Mouse (Mus musculus) MEL (cell line): ENCODE data around the gene Fgd2. TPM values are rescaled to one million over a fixed set of nuclear protein-coding genes. Genes with fewer than 3 reads are reported as not detected.

ENCODE experiments used
- DNase-seq: peaks from one replicate; pipeline ENCODE4 v3.0.0; 2011; ENCODE audit warnings: low read depth, low spot score
- H3K27ac ChIP-seq: 2 replicates; pipeline ENCODE4 v1.5.1; 2012; ENCODE audit warnings: low read depth, mild to moderate bottlenecking, control low read depth, low read length, moderate library complexity; ENCODE audit not compliant: control insufficient read depth
- H3K27me3 ChIP-seq, 2 experiments: fragments of 150-350 bp in 1 of 2; sonication (generic) in 1 of 2; 2 replicates each; pipeline ENCODE4 v1.6.1; 2012; ENCODE audit warnings: low read length in 2 of 2, mild to moderate bottlenecking in 2 of 2, improper control_type of control experiment in 1 of 2, moderate library complexity in 1 of 2; ENCODE audit not compliant: insufficient read depth in 2 of 2, control insufficient read depth in 1 of 2
- H3K36me3 ChIP-seq, 2 experiments: 2 replicates each; pipeline ENCODE4 v1.6.1; 2012 to 2014; ENCODE audit warnings: low read length in 2 of 2, improper control_type of control experiment in 1 of 2, inconsistent platforms in 1 of 2, mild to moderate bottlenecking in 1 of 2; ENCODE audit not compliant: insufficient read depth in 2 of 2, control insufficient read depth in 1 of 2
- H3K4me1 ChIP-seq, 2 experiments: fragments of 150-350 bp in 1 of 2; sonication (generic) in 1 of 2; 2 replicates each; pipeline ENCODE4 v1.6.1; 2012; ENCODE audit warnings: low read length in 2 of 2, improper control_type of control experiment in 1 of 2, mild to moderate bottlenecking in 1 of 2; ENCODE audit not compliant: insufficient read depth in 2 of 2, control insufficient read depth in 1 of 2
- H3K4me3 ChIP-seq, 2 experiments: fragments of 150-350 bp in 1 of 2; sonication (generic) in 1 of 2; 2 replicates each; pipeline ENCODE4 v1.5.1; 2012; ENCODE audit warnings: low read depth in 2 of 2, low read length in 2 of 2, mild to moderate bottlenecking in 2 of 2, moderate library complexity in 2 of 2, control low read depth in 1 of 2, improper control_type of control experiment in 1 of 2; ENCODE audit not compliant: control insufficient read depth in 1 of 2, insufficient read depth in 1 of 2
- H3K79me2 ChIP-seq: 2 replicates; pipeline ENCODE4 v1.6.1; 2012; ENCODE audit warnings: mild to moderate bottlenecking, low read length, moderate library complexity; ENCODE audit not compliant: control insufficient read depth, poor library complexity, insufficient read depth
- H3K9ac ChIP-seq: 2 replicates; pipeline ENCODE4 v1.6.1; 2012; ENCODE audit warnings: low read depth, mild to moderate bottlenecking, control low read depth, low read length, moderate library complexity; ENCODE audit not compliant: control insufficient read depth, poor library complexity, severe bottlenecking
- H3K9me3 ChIP-seq: fragments of 150-350 bp; sonication (generic); replicated peaks from 2 replicates; pipeline ENCODE4 v1.6.1; 2012; ENCODE audit warnings: mild to moderate bottlenecking, low read length, improper control_type of control experiment, moderate library complexity; ENCODE audit not compliant: insufficient read depth
- BHLHE40 ChIP-seq: IDR thresholded peaks from 2 replicates; pipeline ENCODE4 v1.6.1; 2012; ENCODE audit warnings: low read depth, mild to moderate bottlenecking, inconsistent platforms, low read length, improper control_type of control experiment, borderline replicate concordance
- CHD1 ChIP-seq: IDR thresholded peaks from 2 replicates; pipeline ENCODE4 v1.6.1; 2012; ENCODE audit warnings: low read depth, mild to moderate bottlenecking, inconsistent platforms, low read length, improper control_type of control experiment
- E2F4 ChIP-seq: IDR thresholded peaks from 2 replicates; pipeline ENCODE4 v1.6.1; 2011; ENCODE audit warnings: low read depth, low read length, improper control_type of control experiment, borderline replicate concordance
- ELF1 ChIP-seq: IDR thresholded peaks from 2 replicates; pipeline ENCODE4 v1.6.1; 2014; ENCODE audit warnings: low read depth, mild to moderate bottlenecking, inconsistent platforms, low read length, improper control_type of control experiment, moderate library complexity
- EP300 ChIP-seq, 2 experiments: IDR thresholded peaks; 2 replicates each; pipeline ENCODE4 v1.6.1; 2011; ENCODE audit warnings: improper control_type of control experiment in 2 of 2, low read length in 2 of 2, low read depth in 1 of 2, mild to moderate bottlenecking in 1 of 2
- ETS1 ChIP-seq: IDR thresholded peaks from 2 replicates; pipeline ENCODE4 v1.6.1; 2012; ENCODE audit warnings: low read depth, mild to moderate bottlenecking, inconsistent platforms, low read length, improper control_type of control experiment, moderate library complexity
- GABPA ChIP-seq: IDR thresholded peaks from 2 replicates; pipeline ENCODE4 v1.6.1; 2012; ENCODE audit warnings: low read depth, mild to moderate bottlenecking, inconsistent platforms, low read length, improper control_type of control experiment, moderate library complexity
- HCFC1 ChIP-seq: IDR thresholded peaks from 2 replicates; pipeline ENCODE4 v1.6.1; 2012; ENCODE audit warnings: low read depth, mild to moderate bottlenecking, inconsistent platforms, low read length, improper control_type of control experiment, moderate library complexity
- KAT2A ChIP-seq: conservative IDR thresholded peaks from 2 replicates; pipeline ENCODE4 v1.6.1; 2012; ENCODE audit warnings: low read depth, low read length, improper control_type of control experiment, inconsistent platforms
- MAFK ChIP-seq: IDR thresholded peaks from 2 replicates; pipeline ENCODE4 v1.6.1; 2011; ENCODE audit warnings: low read depth, mild to moderate bottlenecking, low read length, improper control_type of control experiment, borderline replicate concordance
- MXI1 ChIP-seq: IDR thresholded peaks from 2 replicates; pipeline ENCODE4 v1.6.1; 2011; ENCODE audit warnings: mild to moderate bottlenecking, low read depth, low read length, improper control_type of control experiment
- MYB ChIP-seq: IDR thresholded peaks from 2 replicates; pipeline ENCODE4 v1.6.1; 2011; ENCODE audit warnings: mild to moderate bottlenecking, low read depth, low read length, improper control_type of control experiment
- MYC ChIP-seq: IDR thresholded peaks from 2 replicates; pipeline ENCODE4 v1.6.1; 2011; ENCODE audit warnings: low read depth, mild to moderate bottlenecking, low read length, improper control_type of control experiment, moderate library complexity
- POLR2A ChIP-seq, 2 experiments: IDR thresholded peaks; 2 replicates each; pipeline ENCODE4 v1.6.1; 2011 to 2012; ENCODE audit warnings: low read length in 2 of 2, mild to moderate bottlenecking in 2 of 2, control low read depth in 1 of 2, improper control_type of control experiment in 1 of 2, low read depth in 1 of 2, moderate library complexity in 1 of 2; ENCODE audit not compliant: control insufficient read depth in 1 of 2, insufficient read depth in 1 of 2, poor library complexity in 1 of 2
- POLR2AphosphoS2 ChIP-seq: IDR thresholded peaks from 2 replicates; pipeline ENCODE4 v1.6.1; 2011; ENCODE audit warnings: low read length, improper control_type of control experiment
- POLR2AphosphoS5 ChIP-seq: IDR thresholded peaks from 2 replicates; pipeline ENCODE4 v1.6.1; 2012; ENCODE audit warnings: low read depth, borderline replicate concordance, mild to moderate bottlenecking, inconsistent platforms, low read length, moderate library complexity, mixed read lengths
- SIN3A ChIP-seq: IDR thresholded peaks from 2 replicates; pipeline ENCODE4 v1.6.1; 2012; ENCODE audit warnings: low read length, improper control_type of control experiment, inconsistent platforms
- SMC3 ChIP-seq: IDR thresholded peaks from 2 replicates; pipeline ENCODE4 v1.6.1; 2011; ENCODE audit warnings: low read depth, low read length, improper control_type of control experiment
- TBP ChIP-seq: IDR thresholded peaks from 2 replicates; pipeline ENCODE4 v1.8.0; 2011; ENCODE audit warnings: low read depth, low read length, improper control_type of control experiment
- USF1 ChIP-seq: IDR thresholded peaks from 2 replicates; pipeline ENCODE4 v1.6.1; 2014; ENCODE audit warnings: low read depth, mild to moderate bottlenecking, inconsistent platforms, low read length, improper control_type of control experiment, moderate library complexity
- USF2 ChIP-seq, 2 experiments: IDR thresholded peaks; 2 replicates each; pipeline ENCODE4 v1.6.1; 2011 to 2012; ENCODE audit warnings: improper control_type of control experiment in 2 of 2, low read length in 2 of 2, borderline replicate concordance in 1 of 2, inconsistent platforms in 1 of 2, low read depth in 1 of 2, mild to moderate bottlenecking in 1 of 2; ENCODE audit not compliant: insufficient read depth in 1 of 2
- ZC3H11A ChIP-seq: IDR thresholded peaks from 2 replicates; pipeline ENCODE4 v1.6.1; 2012; ENCODE audit warnings: low read depth, mild to moderate bottlenecking, inconsistent platforms, low read length, improper control_type of control experiment
- ZMIZ1 ChIP-seq: IDR thresholded peaks from 2 replicates; pipeline ENCODE4 v1.6.1; 2012; ENCODE audit warnings: low read depth, mild to moderate bottlenecking, inconsistent platforms, low read length, improper control_type of control experiment, moderate library complexity
- ZNF384 ChIP-seq: IDR thresholded peaks from 2 replicates; pipeline ENCODE4 v1.6.1; 2012; ENCODE audit warnings: low read depth, mild to moderate bottlenecking, inconsistent platforms, low read length, improper control_type of control experiment
- polyA plus RNA-seq, 2 experiments: library from polyadenylated mRNA; stranded (reverse) in 1 of 2; unstranded in 1 of 2; fragments of >175 nt in 1 of 2; fragments of >200 nt in 1 of 2; gene quantifications; 2 replicates each; pipeline versions ENCODE4 v1.2.1 to v1.2.4; 2012; ENCODE audit warnings: low replicate concordance in 2 of 2, low read depth in 1 of 2; ENCODE audit not compliant: insufficient read length in 2 of 2, insufficient read depth in 1 of 2, missing spikeins in 1 of 2
- total RNA-seq: library from RNA; depleted of rRNA; stranded (reverse); fragments of 300-350 nt; gene quantifications from 2 replicates; pipeline ENCODE4 v1.2.3, GENCODE M21; 2012

Gene Fgd2
- total and polyA plus RNA-seq, 3 experiments = 0.23 to 0.39 TPM; not detected in 1

DNA sequence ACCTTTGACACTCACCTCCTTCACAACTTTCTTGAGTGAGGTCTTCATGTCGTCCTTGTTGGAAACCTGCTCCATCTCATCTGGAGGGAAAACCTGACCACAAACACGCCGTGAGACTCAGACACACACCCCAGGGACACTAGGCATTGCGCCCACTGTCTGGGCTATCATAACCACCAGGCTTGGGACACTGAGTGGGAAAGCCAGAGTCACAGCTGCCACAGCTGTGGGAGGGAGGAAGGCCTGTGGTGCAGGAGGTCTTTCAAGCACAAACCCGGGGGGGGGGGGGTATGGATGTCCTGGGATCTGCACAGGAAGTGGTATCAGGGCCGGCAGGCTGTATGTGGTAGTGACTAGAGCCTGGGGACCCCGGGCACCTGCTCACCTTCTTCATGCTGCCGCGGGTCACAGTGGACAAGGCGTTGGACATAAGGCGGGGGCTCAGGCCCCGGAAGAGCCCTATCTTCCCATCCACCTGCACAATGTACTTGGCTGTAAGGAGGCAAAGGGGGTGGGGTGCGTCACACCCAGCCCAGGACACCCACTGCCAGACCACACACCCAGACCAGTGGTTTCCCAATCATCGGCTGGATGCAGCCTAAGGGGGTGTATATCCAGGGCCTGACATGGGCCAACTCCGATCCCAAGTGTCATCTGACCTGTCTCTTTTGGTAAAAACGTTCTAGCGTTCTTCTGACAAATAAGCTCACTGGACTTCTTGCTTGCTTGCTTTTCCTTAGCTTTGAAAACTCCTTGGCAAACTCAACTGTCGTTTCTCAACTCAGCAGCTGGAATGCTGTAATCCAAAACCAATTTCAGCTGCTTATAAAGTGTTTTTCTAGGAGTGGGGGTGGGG, 20.1 kb upstream of the Fgd2 start:
- Histone ChIP-seq H3K27ac (no peak overlapping the region), H3K4me3 (no peak overlapping the region), H3K27me3 (no peaks in the 10 kb centered on the region), H3K79me2 (peaks cover under 1% of the 10 kb centered on the region; the same call in 1 of the 2 replicates), H3K4me1 (peaks cover 0 to 4% of the 10 kb centered on the region in 2 experiments; a peak in 1 of 4 replicates), H3K36me3 (no peaks in the 10 kb centered on the region), H3K9ac (no peak overlapping the region), H3K9me3 (no peaks in the 10 kb centered on the region)
- TF ChIP-seq POLR2A (IDR thresholded peaks at IDR 0.05; ENCODE audit: control insufficient read depth in 1 of 2, insufficient read depth in 1 of 2, low read depth in 1 of 2, low read length in 2 of 2, poor library complexity in 1 of 2) = no peak
- TF ChIP-seq HCFC1 = no peak
- TF ChIP-seq CHD1 = no peak
- TF ChIP-seq KAT2A = no peak
- TF ChIP-seq MAFK = no peak
- TF ChIP-seq MXI1 = no peak
- TF ChIP-seq BHLHE40 = no peak
- TF ChIP-seq SIN3A = no peak
- TF ChIP-seq MYC = no peak
- no peak for TF ChIP-seq POLR2AphosphoS2
- no peak for TF ChIP-seq GABPA
- TF ChIP-seq ELF1 = no peak
- no peak for TF ChIP-seq E2F4
- no peak for TF ChIP-seq SMC3
- no peak for TF ChIP-seq POLR2AphosphoS5
- no peak for DNase-seq

DNA sequence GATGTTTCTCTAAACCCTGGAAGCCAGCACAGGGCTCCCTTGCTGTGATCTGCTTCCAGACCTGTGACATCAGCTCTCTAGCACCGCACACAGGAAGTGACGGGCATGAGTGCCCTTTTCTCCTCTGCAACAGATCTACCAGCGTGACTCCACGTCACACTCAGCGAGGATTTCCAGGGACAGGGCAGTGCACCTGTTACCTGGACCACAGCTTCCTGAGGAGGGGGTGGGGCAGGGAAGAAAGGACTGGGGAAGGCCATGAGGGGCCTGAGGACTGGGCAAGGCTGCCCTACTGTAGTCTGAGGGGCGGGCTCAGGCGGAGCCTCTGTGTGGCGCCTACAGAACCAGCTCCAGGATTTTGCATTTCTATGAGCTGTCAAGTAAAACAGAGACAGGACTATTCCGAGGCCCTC, 19.1 kb upstream of the Fgd2 start:
- DNase-seq = no peak
- H3K36me3 ChIP-seq = peaks cover 0 to 8% of the 10 kb centered on the region in 2 experiments; a peak in 2 of 4 replicates
- no peak for TF ChIP-seq ETS1
- no peak for TF ChIP-seq ELF1
- no peak for TF ChIP-seq USF2 (IDR thresholded peaks at IDR 0.05; ENCODE audit: borderline replicate concordance in 1 of 2, insufficient read depth in 1 of 2, low read depth in 1 of 2, low read length in 2 of 2)
- TF ChIP-seq MYC = no peak
- no peak for TF ChIP-seq EP300 (IDR thresholded peaks at IDR 0.05; ENCODE audit: low read depth in 1 of 2, low read length in 2 of 2)
- no peak for TF ChIP-seq TBP
- TF ChIP-seq HCFC1 = no peak
- TF ChIP-seq CHD1 = no peak
- TF ChIP-seq USF1 = no peak
- TF ChIP-seq ZC3H11A = no peak
- no peak for TF ChIP-seq ZNF384
- TF ChIP-seq ZMIZ1 = no peak
- no peak for TF ChIP-seq POLR2AphosphoS5
- no peak for TF ChIP-seq SMC3
- TF ChIP-seq SIN3A = no peak
- TF ChIP-seq MXI1 = no peak
- no peak for TF ChIP-seq MYB
- TF ChIP-seq, all 39 proteins: peak for 0
- Histone ChIP-seq H3K27me3 (no peaks in the 10 kb centered on the region), H3K4me3 (no peak overlapping the region), H3K27ac (no peak overlapping the region), H3K4me1 (peaks cover 2 to 14% of the 10 kb centered on the region in 2 experiments; a peak in 3 of 4 replicates), H3K9me3 (no peaks in the 10 kb centered on the region), H3K9ac (no peak overlapping the region), H3K79me2 (peaks cover 7% of the 10 kb centered on the region)
